Mouse (Mus musculus) kidney, adult 2 months (tissue): ENCODE data around the gene Fnip1. TPM values are rescaled to one million over a fixed set of nuclear protein-coding genes. Genes with fewer than 3 reads are reported as not detected.
"Not testable (repeated sequence)": the region's sequence is repeated elsewhere in the genome, so short reads cannot be mapped to it uniquely, and the experiment has no call there.

ENCODE experiments used
- DNase-seq: peaks from one replicate; pipeline ENCODE4 v3.0.0; 2021
- H3K27ac ChIP-seq: fragments of 200-500 bp; 2 replicates; pipeline ENCODE4 v1.5.1; 2012; ENCODE audit warnings: low read depth, low read length, control low read depth, inconsistent platforms; ENCODE audit not compliant: insufficient read depth
- H3K27me3 ChIP-seq: fragments of 200-500 bp; replicated peaks from 2 replicates; pipeline ENCODE4 v1.6.1; 2012; ENCODE audit warnings: mild to moderate bottlenecking, moderate library complexity, low read length, inconsistent platforms; ENCODE audit not compliant: control insufficient read depth, insufficient read depth
- H3K36me3 ChIP-seq: fragments of 200-500 bp; 2 replicates; pipeline ENCODE4 v1.6.1; 2012; ENCODE audit warnings: mild to moderate bottlenecking, moderate library complexity, low read length, inconsistent platforms; ENCODE audit not compliant: control insufficient read depth, insufficient read depth
- H3K4me1 ChIP-seq: fragments of 200-500 bp; 2 replicates; pipeline ENCODE4 v1.6.1; 2011; ENCODE audit warnings: low read length; ENCODE audit not compliant: control insufficient read depth, insufficient read depth
- H3K4me3 ChIP-seq: fragments of 200-500 bp; 2 replicates; pipeline ENCODE4 v1.5.1; 2011; ENCODE audit warnings: mild to moderate bottlenecking, low read depth, low read length, control low read depth; ENCODE audit not compliant: insufficient read depth
- CTCF ChIP-seq: fragments of 200-500 bp; conservative IDR thresholded peaks from 2 replicates; pipeline ENCODE4 v1.5.1; 2011; ENCODE audit warnings: low read depth, mild to moderate bottlenecking, control low read depth, low read length, moderate library complexity, mixed read lengths; ENCODE audit not compliant: insufficient read depth, insufficient read length
- POLR2A ChIP-seq: fragments of 200-500 bp; IDR thresholded peaks from one replicate; pipeline ENCODE4 v1.6.1; 2011; ENCODE audit warnings: low read depth, low read length, control low read depth
- WGBS: fragments of 180-500 bp; shearing (Covaris S2); methylation state at CpG from one replicate; pipeline ENCODE4 v1.1.7; 2018; 5-methylcytosine and 5-hydroxymethylcytosine counted together
- polyA plus RNA-seq: library from polyadenylated mRNA; depleted of rRNA; stranded (reverse); fragments of >200 nt; gene quantifications from 2 replicates; pipeline ENCODE4 v1.2.3, GENCODE M21; 2012

Fnip1 gene
- polyA plus RNA-seq, 1 experiment: 6.2 TPM

DNA sequence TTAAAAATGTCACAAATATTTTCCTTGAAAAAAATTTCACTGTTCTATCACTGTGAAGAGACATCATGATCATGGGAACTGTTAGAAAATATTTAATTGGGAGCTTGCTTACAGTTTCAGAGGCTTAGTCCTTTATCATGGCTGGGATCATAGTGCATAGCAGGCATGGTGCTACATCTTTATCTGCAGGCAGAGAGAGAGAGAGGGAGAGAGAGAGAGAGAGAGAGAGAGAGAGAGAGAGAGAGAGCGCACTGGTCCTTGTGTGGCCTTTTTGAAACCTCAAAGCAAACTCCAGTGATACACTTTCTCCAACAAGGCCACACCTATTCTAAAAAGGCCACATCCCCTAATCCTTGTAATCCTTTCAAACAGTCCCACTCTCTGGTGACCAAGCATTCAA lies 2.2 kb upstream of the Fnip1 start:
- Histone ChIP-seq H3K27ac (no peak overlapping the region), H3K36me3 (no peaks in the 10 kb centered on the region), H3K27me3 (no peaks in the 10 kb centered on the region), H3K4me3 (no peak overlapping the region), H3K4me1 (peaks cover 6% of the 10 kb centered on the region; the same call in 1 of the 2 replicates)
- no peak for TF ChIP-seq CTCF
- no peak for TF ChIP-seq POLR2A
- WGBS: 95% methylated on average over 1 of the region's 1 CpGs
- no peak for DNase-seq

DNA sequence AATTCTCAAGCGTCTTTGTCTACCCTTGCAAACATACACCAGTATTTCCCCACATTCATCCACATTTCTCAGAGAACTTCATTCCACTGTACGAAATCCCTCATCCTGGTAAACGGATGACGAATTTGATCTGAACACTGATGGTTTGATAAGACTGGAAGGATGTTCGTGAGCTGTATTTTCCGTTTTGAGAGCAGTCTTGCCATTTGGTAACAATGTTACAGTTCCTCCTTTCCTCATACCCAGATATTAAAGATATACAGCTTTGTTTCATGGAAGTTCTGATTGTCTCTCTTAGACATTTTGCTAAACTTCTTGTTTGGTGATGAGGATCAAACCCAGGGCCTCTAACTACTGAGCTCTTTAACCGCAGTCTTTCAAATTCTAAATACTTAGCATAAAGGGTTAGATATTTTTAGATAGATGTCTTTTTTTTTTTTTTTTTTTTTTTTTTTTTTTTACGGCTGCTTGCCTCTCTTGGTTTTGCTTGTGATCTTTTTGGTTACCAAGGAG lies 633 bp upstream of the Fnip1 start:
- no peak for DNase-seq
- Histone ChIP-seq H3K4me3 (peak overlapping the region; percentile 71), H3K4me1 (peaks cover 9% of the 10 kb centered on the region; the same call in 1 of the 2 replicates), H3K27ac (peak overlapping the region; percentile 83), H3K36me3 (no peaks in the 10 kb centered on the region), H3K27me3 (no peaks in the 10 kb centered on the region)
- 49% methylated on average over 8 of the region's 8 CpGs for WGBS
- TF ChIP-seq POLR2A: no peak
- TF ChIP-seq CTCF: no peak

DNA sequence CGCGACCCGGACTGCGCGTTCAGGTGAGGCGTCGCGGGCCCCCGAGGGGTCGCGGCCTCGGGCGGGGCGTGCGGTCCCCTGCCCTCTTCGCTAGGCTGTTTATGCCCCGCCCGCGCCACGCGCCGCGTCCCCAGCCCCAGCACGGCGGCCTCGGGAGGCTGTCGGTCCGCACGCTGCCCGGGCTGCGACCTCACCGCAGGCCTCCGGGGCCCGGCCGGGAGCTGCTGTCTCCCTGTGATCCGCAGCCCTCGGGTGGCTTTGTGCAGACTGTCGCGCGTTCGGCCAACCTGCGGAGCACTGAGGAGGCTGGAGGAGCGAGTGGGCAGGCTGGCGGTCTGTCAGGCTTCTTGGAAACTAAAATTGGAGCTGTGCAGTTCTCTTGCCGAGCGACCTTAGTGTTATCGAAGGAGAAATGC lies 375 bp downstream of the Fnip1 start:
- peak overlapping the region; percentile 87 for H3K27ac ChIP-seq
- DNase-seq: peak; percentile 66
- H3K27me3 ChIP-seq: no peaks in the 10 kb centered on the region
- TF ChIP-seq POLR2A: no peak
- TF ChIP-seq CTCF: no peak
- peaks cover 9% of the 10 kb centered on the region; the same call in 1 of the 2 replicates for H3K4me1 ChIP-seq
- H3K36me3 ChIP-seq: no peaks in the 10 kb centered on the region
- H3K4me3 ChIP-seq: peak overlapping the region; percentile 94
- WGBS: under 1% methylated on average over 47 of the region's 47 CpGs

DNA sequence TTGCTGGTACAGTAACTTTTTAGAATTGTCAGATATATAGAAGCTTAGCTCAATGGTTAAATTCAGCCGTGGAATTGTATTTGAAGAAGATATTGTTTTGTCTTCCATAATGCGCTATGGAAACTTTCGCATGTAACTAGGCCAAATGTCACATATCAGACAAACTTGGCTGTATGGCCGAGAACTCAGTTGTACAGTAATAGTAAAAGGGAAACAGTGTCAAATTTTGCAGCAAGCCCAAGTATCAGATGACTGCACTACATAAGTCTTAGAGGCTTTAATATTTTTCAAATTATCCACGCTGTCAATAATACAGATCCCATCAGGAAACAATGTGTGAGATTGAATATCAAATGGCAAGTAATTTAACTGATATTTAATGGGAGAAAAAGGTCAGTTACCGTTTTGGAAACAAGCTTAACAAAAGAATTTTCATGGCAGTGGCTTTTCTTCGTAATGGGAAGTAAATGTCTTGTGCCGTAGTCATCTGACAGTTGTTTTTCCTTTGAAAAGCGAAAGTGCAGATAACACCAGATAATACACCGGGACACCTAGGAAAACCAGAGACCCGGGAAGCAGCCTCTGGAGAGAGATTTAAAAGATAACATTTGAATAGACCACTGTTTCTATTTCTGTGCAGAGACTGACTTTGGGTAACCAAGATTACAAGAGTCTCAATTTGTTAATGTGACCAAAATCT lies 1.1 kb downstream of the Fnip1 start:
- DNase-seq: peak; percentile 23
- H3K4me3 ChIP-seq: peak overlapping the region; percentile 94
- H3K4me1 ChIP-seq: peaks cover 11% of the 10 kb centered on the region; the same call in 1 of the 2 replicates
- WGBS: 13% methylated on average over 11 of the region's 11 CpGs
- H3K27me3 ChIP-seq: no peaks in the 10 kb centered on the region
- TF ChIP-seq CTCF: no peak
- no peak for TF ChIP-seq POLR2A
- H3K36me3 ChIP-seq: no peaks in the 10 kb centered on the region
- peak overlapping the region; percentile 87; the same call in 1 of the 2 replicates for H3K27ac ChIP-seq

DNA sequence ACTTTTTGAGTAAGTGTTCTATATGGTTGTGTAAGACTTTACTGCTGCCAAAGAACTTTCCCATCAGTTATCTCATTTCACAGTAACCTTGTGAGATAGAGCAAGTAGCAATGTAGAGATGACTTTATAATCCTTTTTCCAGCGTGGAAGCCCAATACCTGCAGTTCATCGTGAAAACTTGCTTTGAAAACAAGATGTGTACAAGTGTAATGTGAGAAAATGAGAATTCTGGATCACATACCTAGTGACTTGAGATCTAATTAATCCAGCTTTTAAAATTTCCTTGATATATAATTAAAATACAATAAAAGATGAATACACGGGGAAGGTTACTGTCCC lies 1.7 kb downstream of the Fnip1 start:
- no peak for TF ChIP-seq CTCF
- no peak for TF ChIP-seq POLR2A
- H3K36me3 ChIP-seq: no peaks in the 10 kb centered on the region
- no peak for DNase-seq
- H3K4me1 ChIP-seq: peaks cover 12% of the 10 kb centered on the region; the same call in 1 of the 2 replicates
- H3K27me3 ChIP-seq: no peaks in the 10 kb centered on the region
- WGBS: 37% methylated on average over 3 of the region's 3 CpGs
- H3K27ac ChIP-seq: no peak overlapping the region
- no peak overlapping the region; the same call in 1 of the 2 replicates for H3K4me3 ChIP-seq

DNA sequence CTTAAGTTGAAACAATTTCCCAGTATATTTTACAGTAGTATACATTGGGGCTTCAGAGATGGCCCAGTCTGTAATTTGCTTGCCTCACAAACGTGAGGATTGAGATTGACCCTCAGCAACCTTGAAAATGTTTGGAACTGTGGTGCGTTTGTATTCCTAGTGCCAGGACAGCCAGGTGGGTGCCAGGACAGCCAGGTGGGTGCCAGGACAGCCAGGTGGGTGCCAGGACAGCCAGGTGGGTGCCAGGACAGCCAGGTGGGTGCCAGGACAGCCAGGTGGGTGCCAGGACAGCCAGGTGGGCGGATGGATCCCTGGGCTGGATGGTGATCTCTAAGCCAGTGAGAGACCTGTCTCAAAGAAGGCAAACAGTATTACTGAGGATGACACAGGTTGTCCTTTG lies 12.8 kb downstream of the Fnip1 start:
- WGBS: 76% methylated on average over 3 of the region's 3 CpGs
- H3K4me3 ChIP-seq, H3K36me3 ChIP-seq, DNase-seq, H3K27ac ChIP-seq, H3K27me3 ChIP-seq, H3K4me1 ChIP-seq: not testable (repeated sequence)

DNA sequence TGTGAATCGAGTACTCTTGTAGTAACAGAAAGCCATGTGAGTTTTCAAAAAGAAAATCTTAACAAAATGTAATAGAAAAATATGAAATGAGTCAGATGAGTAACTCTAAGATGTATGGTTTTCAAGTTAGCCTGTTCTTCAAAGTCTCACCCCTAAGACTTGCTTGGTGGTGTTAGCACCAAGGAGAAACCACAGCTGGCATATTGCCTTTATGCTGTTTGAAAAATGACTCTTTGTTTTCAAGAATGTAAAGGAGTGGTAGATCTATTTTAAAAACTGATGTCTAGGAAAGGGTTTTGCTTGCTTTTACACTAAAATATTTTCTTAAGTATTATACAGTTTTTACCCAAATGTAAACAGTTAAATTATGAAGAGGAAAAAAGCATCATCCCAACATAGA lies 16.5 kb downstream of the Fnip1 start:
- TF ChIP-seq CTCF: no peak
- no peak for TF ChIP-seq POLR2A
- no peak overlapping the region for H3K4me3 ChIP-seq
- DNase-seq: no peak
- H3K36me3 ChIP-seq: no peaks in the 10 kb centered on the region
- H3K27me3 ChIP-seq: no peaks in the 10 kb centered on the region
- no peak overlapping the region for H3K27ac ChIP-seq
- no peaks in the 10 kb centered on the region; the same call in 1 of the 2 replicates for H3K4me1 ChIP-seq
- WGBS: 37% methylated on average over 1 of the region's 1 CpGs
